Mouse (Mus musculus) splenic B cell, adult 2 months (primary cell): Measurements from ENCODE around the gene Extl1.

Experiments
- DNase-seq: peaks from one replicate; pipeline ENCODE4 v3.0.0-alpha.2; 2011; ENCODE audit warnings: low read depth, low spot score
- H3K27me3 ChIP-seq: 2 replicates; pipeline ENCODE4 v1.6.1; 2012; ENCODE audit warnings: mild to moderate bottlenecking, low read length, moderate library complexity, mixed read lengths; ENCODE audit not compliant: control insufficient read depth, poor library complexity, insufficient read depth, severe bottlenecking
- H3K36me3 ChIP-seq: 2 replicates; pipeline ENCODE4 v1.6.1; 2012; ENCODE audit warnings: mild to moderate bottlenecking, low read length, moderate library complexity, mixed read lengths; ENCODE audit not compliant: control insufficient read depth, poor library complexity, insufficient read depth, severe bottlenecking

Extl1 gene

GRCm38 (mm10) chr4:134400206-134400605 is 16.6 kb upstream of the Extl1 start:
- Histone ChIP-seq H3K36me3 (no peaks in the 10 kb centered on the region), H3K27me3 (no peaks in the 10 kb centered on the region; the same call in 1 of the 2 replicates)
- no peak for DNase-seq

- peaks cover 1% of the 10 kb centered on the region; the same call in 1 of the 2 replicates for H3K27me3 ChIP-seq
- no peaks in the 10 kb centered on the region for H3K36me3 ChIP-seq
- no peak for DNase-seq
These were observed 14.1 kb upstream of the Extl1 start for GRCm38 (mm10) chr4:134397732-134398131.

GRCm38 (mm10) chr4:134397121-134397520 is 13.5 kb upstream of the Extl1 start:
- Histone ChIP-seq H3K27me3 (peaks cover 1% of the 10 kb centered on the region; the same call in 1 of the 2 replicates), H3K36me3 (no peaks in the 10 kb centered on the region)
- no peak for DNase-seq

GRCm38 (mm10) chr4:134395977-134396825 is 12.6 kb upstream of the Extl1 start, which contains the start of gene Pafah2:
Gene Pafah2 (plus strand): TSS chr4:134396320.
- Histone ChIP-seq H3K36me3 (no peaks in the 10 kb centered on the region), H3K27me3 (peaks cover 1% of the 10 kb centered on the region; the same call in 1 of the 2 replicates)
- peak; percentile 98 for DNase-seq

DNA sequence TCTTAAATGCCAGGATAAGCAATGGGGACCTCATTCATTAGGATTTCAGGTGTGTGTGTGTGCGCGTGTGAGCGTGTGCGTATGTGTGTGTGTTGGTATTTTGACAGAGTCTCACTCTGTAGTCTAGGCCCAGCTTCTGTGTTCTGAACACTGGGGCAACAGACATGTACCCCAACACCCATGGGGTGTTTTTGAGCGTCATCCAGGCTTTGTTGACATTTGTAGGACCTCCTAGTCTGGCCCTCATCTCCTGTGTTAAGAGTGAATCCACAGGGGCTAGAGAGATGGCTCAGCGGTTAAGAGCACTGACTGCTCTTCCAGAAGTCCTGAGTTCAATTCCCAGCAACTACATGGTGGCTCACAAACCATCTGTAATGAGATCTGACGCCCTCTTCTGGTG is 11.5 kb upstream of the Extl1 start:
- peaks cover 1% of the 10 kb centered on the region; the same call in 1 of the 2 replicates for H3K27me3 ChIP-seq
- no peak for DNase-seq
- H3K36me3 ChIP-seq, result no peaks in the 10 kb centered on the region

GRCm38 (mm10) chr4:134393026-134393425 is 9.4 kb upstream of the Extl1 start:
- H3K27me3 ChIP-seq, result peaks cover 1% of the 10 kb centered on the region; the same call in 1 of the 2 replicates
- DNase-seq, result no peak
- no peaks in the 10 kb centered on the region for H3K36me3 ChIP-seq

- Histone ChIP-seq H3K36me3 (no peaks in the 10 kb centered on the region), H3K27me3 (peaks cover 1% of the 10 kb centered on the region; the same call in 1 of the 2 replicates)
- DNase-seq, result no peak
These were observed 8.9 kb upstream of the Extl1 start for GRCm38 (mm10) chr4:134392595-134392994.

GRCm38 (mm10) chr4:134391636-134392035 is 8.0 kb upstream of the Extl1 start:
- no peaks in the 10 kb centered on the region for H3K36me3 ChIP-seq
- peaks cover 1% of the 10 kb centered on the region; the same call in 1 of the 2 replicates for H3K27me3 ChIP-seq
- no peak for DNase-seq

DNA sequence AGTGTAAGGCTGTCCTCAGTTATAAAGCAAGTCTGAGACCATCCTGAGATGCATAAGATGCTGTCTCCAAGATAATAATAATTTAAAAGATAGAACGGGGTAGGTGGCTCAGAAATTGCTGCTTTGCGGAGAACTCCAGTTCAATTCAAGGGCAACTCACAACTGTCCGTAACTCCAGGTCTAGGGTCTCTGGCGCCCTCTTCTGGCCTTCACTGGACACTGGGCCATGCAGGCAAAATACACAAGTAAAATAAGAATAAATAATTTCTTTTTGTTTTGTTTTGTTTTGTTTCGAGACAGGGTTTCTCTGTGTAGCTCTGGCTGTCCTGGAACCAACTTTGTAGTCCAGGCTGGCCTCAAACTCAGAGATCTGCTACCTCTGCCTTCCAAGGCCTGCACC is 4.7 kb upstream of the Extl1 start:
- DNase-seq, result peak; percentile 88
- H3K27me3 ChIP-seq, result no peaks in the 10 kb centered on the region
- H3K36me3 ChIP-seq, result no peaks in the 10 kb centered on the region

DNA sequence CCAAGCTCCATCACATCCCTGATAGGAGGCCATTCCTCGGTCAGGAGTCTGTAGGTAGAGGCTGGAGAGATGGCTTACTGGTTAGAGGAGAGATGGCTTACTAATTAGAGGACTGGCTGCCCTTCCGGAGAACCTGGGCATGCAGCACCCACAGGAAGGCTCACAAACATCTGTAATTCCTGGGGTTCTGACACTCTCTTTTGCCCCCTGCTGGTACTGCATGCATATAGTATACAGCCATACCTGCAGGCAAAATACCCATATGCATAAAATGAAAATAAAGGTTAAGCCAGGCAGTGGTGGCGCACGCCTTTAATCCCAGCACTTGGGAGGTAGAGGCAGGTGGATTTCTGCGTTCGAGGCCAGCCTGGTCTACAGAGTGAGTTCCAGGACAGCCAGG is 3.6 kb upstream of the Extl1 start:
- DNase-seq, result peak; percentile 62
- Histone ChIP-seq H3K27me3 (no peaks in the 10 kb centered on the region), H3K36me3 (no peaks in the 10 kb centered on the region)

GRCm38 (mm10) chr4:134379510-134379909 is 4.1 kb downstream of the Extl1 start:
- Histone ChIP-seq H3K27me3 (no peaks in the 10 kb centered on the region), H3K36me3 (no peaks in the 10 kb centered on the region)
- no peak for DNase-seq

DNA sequence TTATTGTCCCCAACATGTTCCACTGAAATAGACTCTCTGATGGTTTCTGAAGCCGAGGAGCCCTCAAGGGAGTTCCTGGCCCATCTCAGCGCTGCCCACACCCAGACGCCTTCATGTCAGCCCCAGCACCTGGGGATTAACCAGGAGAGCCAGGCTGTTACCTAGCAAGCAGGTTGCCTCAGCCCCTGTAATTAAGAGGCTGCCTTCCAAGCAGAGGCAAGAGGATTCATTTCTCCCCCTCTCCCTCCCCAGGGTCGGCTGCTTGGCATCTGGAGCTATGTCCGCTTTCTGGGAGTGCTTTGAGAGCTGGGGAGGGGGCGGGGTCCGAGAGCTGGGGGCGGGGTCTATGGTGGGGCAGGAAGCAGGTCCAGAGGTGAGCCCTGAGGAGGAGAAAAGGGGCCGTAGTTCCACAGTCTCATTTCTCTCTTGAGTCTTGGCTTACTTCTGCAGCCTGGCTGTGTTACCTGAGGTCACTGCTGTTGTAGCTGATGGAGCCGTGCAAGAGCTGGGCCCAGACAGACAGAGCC is 5.5 kb downstream of the Extl1 start:
- no peak for DNase-seq
- H3K27me3 ChIP-seq, result no peaks in the 10 kb centered on the region

DNA sequence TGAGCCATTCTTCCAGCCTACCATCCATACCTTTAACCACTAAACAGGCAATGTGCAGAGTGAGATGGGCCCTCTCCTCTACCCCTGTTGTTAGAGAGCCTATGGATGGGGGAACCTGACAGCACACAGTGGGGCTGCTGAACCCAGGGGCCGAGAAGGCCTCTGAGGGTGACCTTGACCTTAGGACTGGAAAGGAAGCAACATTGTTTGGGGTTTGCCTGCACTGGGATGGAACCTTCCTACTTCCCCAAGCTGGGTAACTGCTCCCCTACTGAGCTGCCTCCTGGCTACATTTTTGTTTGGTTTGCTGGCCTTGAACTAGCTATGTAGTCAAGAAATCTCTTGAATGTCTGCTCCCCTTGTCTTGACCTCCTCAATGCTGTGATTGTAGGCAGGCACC is 9.3 kb downstream of the Extl1 start:
- no peak for DNase-seq
- no peaks in the 10 kb centered on the region for H3K36me3 ChIP-seq
- no peaks in the 10 kb centered on the region for H3K27me3 ChIP-seq

More for the DNA sequence above, 5.5 kb downstream of the Extl1 start:
- H3K36me3 ChIP-seq, result no peaks in the 10 kb centered on the region

- no peaks in the 10 kb centered on the region for H3K36me3 ChIP-seq
- no peak for DNase-seq
- no peaks in the 10 kb centered on the region for H3K27me3 ChIP-seq
These were observed 10.4 kb downstream of the Extl1 start for GRCm38 (mm10) chr4:134373295-134373694.

DNA sequence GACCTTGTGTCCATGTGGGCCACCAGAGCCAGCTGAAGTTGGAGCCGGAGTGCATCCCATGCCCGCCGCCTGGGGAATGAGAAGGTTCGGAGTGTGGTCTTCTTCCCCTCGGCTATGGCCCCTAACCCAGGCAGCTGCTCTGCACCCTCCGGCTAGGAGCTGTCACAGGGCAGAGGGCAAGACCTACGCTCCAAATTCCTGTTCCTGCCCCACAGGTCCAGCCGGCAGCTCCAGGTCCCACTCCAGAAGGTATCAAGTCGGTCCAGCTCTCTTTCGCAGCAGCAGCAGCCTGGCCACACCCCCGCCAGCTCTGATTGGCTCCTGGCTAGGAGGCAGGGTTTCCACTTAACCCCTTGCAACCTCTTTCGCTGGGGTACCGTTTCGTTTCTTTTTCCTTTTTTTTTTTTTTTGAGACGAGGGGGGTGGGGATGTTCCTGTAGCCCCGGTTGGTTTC is 11.3 kb downstream of the Extl1 start:
- no peaks in the 10 kb centered on the region for H3K27me3 ChIP-seq
- H3K36me3 ChIP-seq, result no peaks in the 10 kb centered on the region
- DNase-seq, result peak; percentile 70
